Mouse (Mus musculus): Measurements from ENCODE around the gene Slc35d1. TPM values are rescaled to one million over a fixed set of nuclear protein-coding genes. Genes with fewer than 3 reads are reported as not detected.

Gene Slc35d1
- polyA plus RNA-seq, 1 experiment from 2014 or later = 7.7 TPM

GRCm38 (mm10) chr4:103120874-103121389 is 94.0 kb downstream of the Slc35d1 start:
- Histone ChIP-seq H3K4me2 (peak overlapping the region; percentile 69), H3K27me3 (no peaks in the 10 kb centered on the region), H3K9me3 (replicated peaks) (no peaks in the 10 kb centered on the region), H3K36me3 (peaks cover 11% of the 10 kb centered on the region; the same call in 1 of the 2 replicates), H3K4me3 (replicated peaks) (peak overlapping the region; percentile 96), H3K27ac (no peak overlapping the region), H3K4me1 (peaks cover 21% of the 10 kb centered on the region), H3K9ac (peak overlapping the region; percentile 94; the same call in 1 of the 2 replicates)
- ATAC-seq (replicated peaks; ENCODE audit: low FRiP score) = no peak
- 83% methylated on average over 9 of the region's 9 CpGs for WGBS

Other genes with a start within 250 kb of the Slc35d1 start
- gene Tctex1d1, start 236.6 kb downstream of the Slc35d1 start, polyA plus RNA-seq (2015; fragmentation: Nextera tagmentation; extraction: Ambion mirVana) = 0.81 and 1.0 TPM in 2 replicates
- gene Insl5, start 188.3 kb downstream of the Slc35d1 start, polyA plus RNA-seq (2015; fragmentation: Nextera tagmentation; extraction: Ambion mirVana) = 0.23 and 0.72 TPM in 2 replicates
- 45.1 and 45.8 TPM in 2 replicates for gene Mier1, start 100.8 kb downstream of the Slc35d1 start, polyA plus RNA-seq (2015; fragmentation: Nextera tagmentation; extraction: Ambion mirVana)
- 3.5 and 4.0 TPM in 2 replicates for gene Wdr78, start 100.6 kb downstream of the Slc35d1 start, polyA plus RNA-seq (2015; fragmentation: Nextera tagmentation; extraction: Ambion mirVana)
- gene 4921539E11Rik, start 75.7 kb upstream of the Slc35d1 start, polyA plus RNA-seq (2015; fragmentation: Nextera tagmentation; extraction: Ambion mirVana) = not detected in 2 replicates
- gene Oma1, start 98.6 kb upstream of the Slc35d1 start, polyA plus RNA-seq (2015; fragmentation: Nextera tagmentation; extraction: Ambion mirVana) = 21.0 and 25.1 TPM in 2 replicates

Data from kidney, embryonic 15.5 days (tissue).